Mouse (Mus musculus) myocyte (in vitro differentiated cells): ENCODE results near the gene Olfr237-ps1.
"Not testable (repeated sequence)": the region's sequence is repeated elsewhere in the genome, so short reads cannot be mapped to it uniquely, and the experiment has no call there.

Source experiments
- E2F4 ChIP-seq: IDR thresholded peaks from one replicate; pipeline ENCODE4 v1.6.1; 2011; ENCODE audit warnings: mild to moderate bottlenecking, control low read depth, moderate library complexity; ENCODE audit not compliant: insufficient read depth
- MAX ChIP-seq: IDR thresholded peaks from one replicate; pipeline ENCODE4 v1.6.1; 2011; ENCODE audit warnings: low read depth, mild to moderate bottlenecking, control low read depth
- POLR2A ChIP-seq: IDR thresholded peaks from one replicate; pipeline ENCODE4 v1.6.1; 2011; ENCODE audit warnings: low read depth, mild to moderate bottlenecking, control low read depth, moderate library complexity; ENCODE audit not compliant: insufficient read length
- TCF12 ChIP-seq: IDR thresholded peaks from one replicate; pipeline ENCODE4 v1.6.1; 2011; ENCODE audit warnings: mild to moderate bottlenecking, control low read depth; ENCODE audit not compliant: poor library complexity, insufficient read depth, severe bottlenecking
- TCF3 ChIP-seq: IDR thresholded peaks from one replicate; pipeline ENCODE4 v1.6.1; 2011; ENCODE audit warnings: low read depth, control low read depth; ENCODE audit not compliant: insufficient read length
- USF1 ChIP-seq: IDR thresholded peaks from one replicate; pipeline ENCODE4 v1.6.1; 2011; ENCODE audit warnings: low read depth, mild to moderate bottlenecking, control low read depth, moderate library complexity

GRCm38 (mm10) chr6:43146267-43146666 is at the start of gene Olfr237-ps1:
- TF ChIP-seq USF1, POLR2A, MAX, E2F4, TCF12, TCF3: not testable (repeated sequence)
